ENCODE assay signal across 15 mouse cellular contexts in genomic region chr2:74168776-74169570, GRCm38 (mm10).
DNase-seq lines count a peak whose midpoint lies in the region; ATAC-seq and TF ChIP-seq lines count a peak whose summit lies in the region.
"Had no signal": no experiment of that assay in that cellular context is flagged by ENCODE, and none has a peak within 500 bp of the region (broad histone marks: within the 10 kb centered on the region; RNA-seq: fewer than 3 reads in every experiment).

No protein-coding gene starts in this region.

- no peak for TF ChIP-seq CTCF in intestine, postnatal 0 days (IDR thresholded peaks at IDR 0.05; ENCODE audit: low read depth)

- no peaks in the 10 kb centered on the region for H3K36me3 ChIP-seq in intestine, embryonic 14.5 days (ENCODE audit: control insufficient read depth, insufficient read depth, low read length)
- H3K36me3 ChIP-seq in intestine, postnatal 0 days (ENCODE audit: control insufficient read depth, insufficient read depth), result no peaks in the 10 kb centered on the region
- H3K36me3 ChIP-seq in forebrain, embryonic 13.5 days (ENCODE audit: poor library complexity, severe bottlenecking), result no peaks in the 10 kb centered on the region
- no peaks in the 10 kb centered on the region for H3K36me3 ChIP-seq in intestine, embryonic 15.5 days
- H3K36me3 ChIP-seq: limb, embryonic 12.5 days had no signal

- DNase-seq in intestine, embryonic 14.5 days (ENCODE audit: low spot score), result no peak
- DNase-seq in mesoderm, embryonic 11.5 days (ENCODE audit: low read depth, low spot score), result peak; percentile 21
- peak; percentile 77 for DNase-seq in retina, embryonic 14.5 days (ENCODE audit: low spot score)
- no peak for DNase-seq in frontal cortex, adult 2 months (ENCODE audit: extremely low spot score in 1 of 2, low spot score in 1 of 2)
- DNase-seq in adrenal gland, adult 8-10 months, result no peak
- DNase-seq: adrenal gland, postnatal 14 days; cerebellum, adult 8-10 months; gastrocnemius, adult 2 months; kidney, adult 9 months had no signal

- 34% methylated on average over 16 of the region's 16 CpGs for WGBS in intestine, embryonic 14.5 days
- WGBS in intestine, postnatal 0 days, result 54% methylated on average over 16 of the region's 16 CpGs
- 39% methylated on average over 16 of the region's 16 CpGs for WGBS in forebrain, embryonic 13.5 days
- WGBS in intestine, embryonic 15.5 days, result 42% methylated on average over 16 of the region's 16 CpGs

- no peak overlapping the region for H3K4me3 ChIP-seq in intestine, embryonic 14.5 days (ENCODE audit: low read depth, low read length)
- no peak overlapping the region for H3K4me3 ChIP-seq in intestine, postnatal 0 days (ENCODE audit: low read depth, low read length)
- no peak overlapping the region for H3K4me3 ChIP-seq in forebrain, embryonic 13.5 days
- H3K4me3 ChIP-seq in intestine, embryonic 15.5 days (replicated peaks), result no peak overlapping the region
- H3K4me3 ChIP-seq: gastrocnemius, adult 2 months; limb, embryonic 12.5 days had no signal

- H3K27me3 ChIP-seq in intestine, embryonic 14.5 days (replicated peaks; ENCODE audit: control insufficient read depth, insufficient read depth, low read length), result no peaks in the 10 kb centered on the region
- H3K27me3 ChIP-seq in intestine, postnatal 0 days (replicated peaks; ENCODE audit: control insufficient read depth, insufficient read depth, low read length), result no peaks in the 10 kb centered on the region
- H3K27me3 ChIP-seq in forebrain, embryonic 13.5 days, result 0 out of 2 replicates have a peak, but pooled peaks cover 2% of the 10 kb centered on the region
- no peaks in the 10 kb centered on the region for H3K27me3 ChIP-seq in intestine, embryonic 15.5 days (replicated peaks)
- H3K27me3 ChIP-seq: limb, embryonic 12.5 days had no signal

- ATAC-seq in intestine, embryonic 14.5 days (replicated peaks; ENCODE audit: low FRiP score, low TSS enrichment, low read depth), result no peak
- ATAC-seq in intestine, postnatal 0 days, result no peak
- ATAC-seq in forebrain, embryonic 13.5 days, result peak; percentile 87
- ATAC-seq in intestine, embryonic 15.5 days, result no peak
- ATAC-seq: lung, postnatal 0 days; Patski had no signal

- H3K9me3 ChIP-seq in intestine, embryonic 14.5 days (ENCODE audit: control insufficient read depth, low read length), result no peaks in the 10 kb centered on the region
- H3K9me3 ChIP-seq in intestine, postnatal 0 days (ENCODE audit: control insufficient read depth), result no peaks in the 10 kb centered on the region
- H3K9me3 ChIP-seq in forebrain, embryonic 13.5 days (replicated peaks), result no peaks in the 10 kb centered on the region
- H3K9me3 ChIP-seq in intestine, embryonic 15.5 days, result no peaks in the 10 kb centered on the region
- H3K9me3 ChIP-seq: limb, embryonic 12.5 days had no signal

- H3K27ac ChIP-seq in intestine, embryonic 14.5 days (ENCODE audit: low read depth), result peak overlapping the region; percentile 61; the same call in 1 of the 2 replicates
- no peak overlapping the region for H3K27ac ChIP-seq in intestine, postnatal 0 days (ENCODE audit: low read depth, low read length)
- H3K27ac ChIP-seq in forebrain, embryonic 13.5 days, result no peak overlapping the region
- H3K27ac ChIP-seq in intestine, embryonic 15.5 days, result no peak overlapping the region
- H3K27ac ChIP-seq: gastrocnemius, adult 2 months; limb, embryonic 12.5 days had no signal

- H3K4me1 ChIP-seq in intestine, embryonic 14.5 days (replicated peaks; ENCODE audit: control insufficient read depth, insufficient read depth, low read length), result no peaks in the 10 kb centered on the region; the same call in 1 of the 2 replicates
- H3K4me1 ChIP-seq in intestine, postnatal 0 days (replicated peaks; ENCODE audit: control insufficient read depth, insufficient read depth, low read length), result no peaks in the 10 kb centered on the region
- H3K4me1 ChIP-seq in forebrain, embryonic 13.5 days, result peaks cover 13% of the 10 kb centered on the region
- no peaks in the 10 kb centered on the region for H3K4me1 ChIP-seq in intestine, embryonic 15.5 days (replicated peaks)

- H3K9ac ChIP-seq in intestine, embryonic 14.5 days (ENCODE audit: low read length), result no peak overlapping the region
- no peak overlapping the region for H3K9ac ChIP-seq in intestine, postnatal 0 days (ENCODE audit: low read depth, low read length)
- no peak overlapping the region for H3K9ac ChIP-seq in forebrain, embryonic 13.5 days
- H3K9ac ChIP-seq in intestine, embryonic 15.5 days, result no peak overlapping the region
- H3K9ac ChIP-seq: limb, embryonic 12.5 days had no signal

- H3K4me2 ChIP-seq in intestine, embryonic 14.5 days (ENCODE audit: low read length), result no peak overlapping the region
- no peak overlapping the region for H3K4me2 ChIP-seq in intestine, postnatal 0 days (replicated peaks; ENCODE audit: low read depth)
- no peak overlapping the region for H3K4me2 ChIP-seq in forebrain, embryonic 13.5 days
- no peak overlapping the region for H3K4me2 ChIP-seq in intestine, embryonic 15.5 days (replicated peaks)
- H3K4me2 ChIP-seq: limb, embryonic 12.5 days had no signal

Comparison
In these comparisons a context has a peak if more than half of its experiments do, and no peak if none do; other contexts are left out.
1. DNase-seq: peak in mesoderm, embryonic 11.5 days (single experiment) and retina, embryonic 14.5 days (single experiment); none in intestine, embryonic 14.5 days (single experiment), frontal cortex, adult 2 months (0 of 2) and adrenal gland, adult 8-10 months (single experiment).